ENCODE assay signal across 8 mouse cellular contexts in genomic region chr8:60505653-60506521, GRCm38 (mm10). TPM values are rescaled to one million over a fixed set of nuclear protein-coding genes. Genes with fewer than 3 reads are reported as not detected.
DNase-seq lines count a peak whose midpoint lies in the region; ATAC-seq lines count a peak whose summit lies in the region.

TSS of gene Aadat (plus strand) at chr8:60505932.

- no peaks in the 10 kb centered on the region for H3K4me1 ChIP-seq in embryonic facial prominence, embryonic 12.5 days
- 0 out of 2 replicates have a peak, but pooled peaks cover 5% of the 10 kb centered on the region for H3K4me1 ChIP-seq in heart, embryonic 10.5 days
- H3K4me1 ChIP-seq in kidney, embryonic 14.5 days (ENCODE audit: control insufficient read depth, insufficient read depth, low read length) = no peaks in the 10 kb centered on the region
- H3K4me1 ChIP-seq in limb, embryonic 13.5 days = peaks cover 7% of the 10 kb centered on the region; the same call in 1 of the 2 replicates
- peaks cover 4% of the 10 kb centered on the region; the same call in 1 of the 2 replicates for H3K4me1 ChIP-seq in midbrain, embryonic 15.5 days

- H3K4me2 ChIP-seq in embryonic facial prominence, embryonic 12.5 days (replicated peaks) = peak within 1 kb of the TSS; percentile 96
- H3K4me2 ChIP-seq in kidney, embryonic 14.5 days (replicated peaks; ENCODE audit: low read depth, low read length) = peak within 1 kb of the TSS; percentile 92
- H3K4me2 ChIP-seq in limb, embryonic 13.5 days (replicated peaks) = peak within 1 kb of the TSS; percentile 97
- H3K4me2 ChIP-seq in midbrain, embryonic 15.5 days = peak within 1 kb of the TSS; percentile 92

- H3K27me3 ChIP-seq in embryonic facial prominence, embryonic 12.5 days = no peaks in the 10 kb centered on the region
- H3K27me3 ChIP-seq in heart, embryonic 10.5 days (ENCODE audit: insufficient read depth, poor library complexity, severe bottlenecking) = no peaks in the 10 kb centered on the region
- H3K27me3 ChIP-seq in kidney, embryonic 14.5 days (ENCODE audit: control insufficient read depth, insufficient read depth, low read length) = no peaks in the 10 kb centered on the region
- H3K27me3 ChIP-seq in limb, embryonic 13.5 days = 0 out of 2 replicates have a peak, but pooled peaks cover 5% of the 10 kb centered on the region
- no peaks in the 10 kb centered on the region for H3K27me3 ChIP-seq in midbrain, embryonic 15.5 days (replicated peaks)

- WGBS in embryonic facial prominence, embryonic 12.5 days = 2% methylated on average over 25 of the region's 25 CpGs
- WGBS in heart, embryonic 10.5 days = 2% methylated on average over 25 of the region's 25 CpGs
- WGBS in kidney, embryonic 14.5 days = under 1% methylated on average over 25 of the region's 25 CpGs
- 1% methylated on average over 25 of the region's 25 CpGs for WGBS in limb, embryonic 13.5 days
- WGBS in midbrain, embryonic 15.5 days = 0% methylated on average over 25 of the region's 25 CpGs

- no peak within 1 kb of the TSS for H3K27ac ChIP-seq in embryonic facial prominence, embryonic 12.5 days
- peak within 1 kb of the TSS; percentile 83 for H3K27ac ChIP-seq in heart, embryonic 10.5 days
- H3K27ac ChIP-seq in kidney, embryonic 14.5 days (ENCODE audit: low read depth, low read length) = peak within 1 kb of the TSS; percentile 15; the same call in 1 of the 2 replicates
- no peak within 1 kb of the TSS for H3K27ac ChIP-seq in limb, embryonic 13.5 days
- peak within 1 kb of the TSS; percentile 76 for H3K27ac ChIP-seq in midbrain, embryonic 15.5 days

- H3K9me3 ChIP-seq in embryonic facial prominence, embryonic 12.5 days = no peaks in the 10 kb centered on the region
- H3K9me3 ChIP-seq in heart, embryonic 10.5 days = no peaks in the 10 kb centered on the region
- no peaks in the 10 kb centered on the region for H3K9me3 ChIP-seq in kidney, embryonic 14.5 days (ENCODE audit: control insufficient read depth, low read length)
- no peaks in the 10 kb centered on the region for H3K9me3 ChIP-seq in limb, embryonic 13.5 days
- no peaks in the 10 kb centered on the region for H3K9me3 ChIP-seq in midbrain, embryonic 15.5 days

- peak; percentile 81 for DNase-seq in 3T3-L1 (ENCODE audit: low read depth, low spot score)
- DNase-seq in adrenal gland, postnatal 25 days = peak; percentile 31
- DNase-seq in heart, embryonic 10.5 days (ENCODE audit: low spot score) = peak; percentile 82
- peak; percentile 70 for DNase-seq in telencephalon, adult 2 months (ENCODE audit: low read depth, low spot score)

- peak within 1 kb of the TSS; percentile 69 for H3K9ac ChIP-seq in embryonic facial prominence, embryonic 12.5 days
- peak within 1 kb of the TSS; percentile 61 for H3K9ac ChIP-seq in kidney, embryonic 14.5 days (ENCODE audit: low read depth, low read length)
- peak within 1 kb of the TSS; percentile 78 for H3K9ac ChIP-seq in limb, embryonic 13.5 days
- peak within 1 kb of the TSS; percentile 84 for H3K9ac ChIP-seq in midbrain, embryonic 15.5 days

- no peaks in the 10 kb centered on the region for H3K36me3 ChIP-seq in embryonic facial prominence, embryonic 12.5 days
- no peaks in the 10 kb centered on the region for H3K36me3 ChIP-seq in heart, embryonic 10.5 days
- H3K36me3 ChIP-seq in kidney, embryonic 14.5 days (ENCODE audit: control insufficient read depth, insufficient read depth, low read length) = no peaks in the 10 kb centered on the region
- no peaks in the 10 kb centered on the region for H3K36me3 ChIP-seq in limb, embryonic 13.5 days
- H3K36me3 ChIP-seq in midbrain, embryonic 15.5 days (replicated peaks) = no peaks in the 10 kb centered on the region

- peak within 1 kb of the TSS; percentile 55 for H3K4me3 ChIP-seq in embryonic facial prominence, embryonic 12.5 days
- H3K4me3 ChIP-seq in heart, embryonic 10.5 days = peak within 1 kb of the TSS; percentile 68
- H3K4me3 ChIP-seq in kidney, embryonic 14.5 days (ENCODE audit: low read length) = peak within 1 kb of the TSS; percentile 53
- H3K4me3 ChIP-seq in limb, embryonic 13.5 days = peak within 1 kb of the TSS; percentile 60
- peak within 1 kb of the TSS; percentile 67 for H3K4me3 ChIP-seq in midbrain, embryonic 15.5 days

- peak; percentile 94; the same call in 1 of the 2 replicates for ATAC-seq in embryonic facial prominence, embryonic 12.5 days (ENCODE audit: insufficient number of reproducible peaks, insufficient read depth, low FRiP score, low TSS enrichment)
- peak; percentile 95 for ATAC-seq in kidney, embryonic 14.5 days (ENCODE audit: low FRiP score, low TSS enrichment)
- ATAC-seq in limb, embryonic 13.5 days (ENCODE audit: low FRiP score, low read depth) = peak; percentile 97
- ATAC-seq in midbrain, embryonic 15.5 days (replicated peaks) = peak; percentile 99

RNA-seq across cellular contexts. Expression of gene Aadat, which starts in this region (rescaled TPM):
- 0.95 TPM in 1 of 2 replicates, not detected in the other for total RNA-seq in adrenal gland, postnatal 25 days (2021)
- polyA plus RNA-seq in embryonic facial prominence, embryonic 12.5 days (2016; fragmentation: Nextera tagmentation; extraction: Ambion mirVana) = 0.77 and 1.3 TPM in 2 replicates
- 0.37 and 1.4 TPM in 2 replicates for polyA plus RNA-seq in heart, embryonic 10.5 days (2016; fragmentation: Nextera tagmentation; extraction: Ambion mirVana)
- polyA plus RNA-seq in kidney, embryonic 14.5 days (2014; fragmentation: Nextera tagmentation; extraction: Ambion mirVana) = 7.0 and 13.7 TPM in 2 replicates
- 1.0 TPM in 2 replicates for polyA plus RNA-seq in limb, embryonic 13.5 days (2015; fragmentation: Nextera tagmentation; extraction: Ambion mirVana)
- polyA plus RNA-seq in midbrain, embryonic 15.5 days (2015; fragmentation: Nextera tagmentation; extraction: Ambion mirVana) = 1.9 TPM in 2 replicates

Comparison
In these comparisons a context has a peak if more than half of its experiments do, and no peak if none do; other contexts are left out.
1. Peak in DNase-seq in adrenal gland, postnatal 25 days; RNA of the gene not detected or under 1 TPM.
2. DNase-seq: peak in every context shown above with its lines; median percentile 82 in heart, embryonic 10.5 days; 81 in 3T3-L1; 70 in telencephalon, adult 2 months; 31 in adrenal gland, postnatal 25 days.
3. H3K27ac ChIP-seq: peak in heart, embryonic 10.5 days (single experiment), kidney, embryonic 14.5 days (single experiment) and midbrain, embryonic 15.5 days (single experiment); none in embryonic facial prominence, embryonic 12.5 days (single experiment) and limb, embryonic 13.5 days (single experiment).
4. Peak in every context shown above with its lines, with median percentiles within 50 percentile points of each other: ATAC-seq, H3K4me2 ChIP-seq, H3K4me3 ChIP-seq and H3K9ac ChIP-seq.